Mouse (Mus musculus) C2C12 (cell line): ENCODE data around the gene Pnpla2.

Experiments used
- CEBPB ChIP-seq: IDR thresholded peaks from one replicate; pipeline ENCODE4 v1.6.1; 2011; ENCODE audit warnings: low read depth, mild to moderate bottlenecking, control low read depth, moderate library complexity
- CTCF ChIP-seq: IDR thresholded peaks from one replicate; pipeline ENCODE4 v1.5.1; 2011; ENCODE audit not compliant: control insufficient read depth, insufficient read depth, insufficient read length
- MYOD1 ChIP-seq: IDR thresholded peaks from one replicate; pipeline ENCODE4 v1.6.1; 2011; ENCODE audit warnings: low read depth; ENCODE audit not compliant: control insufficient read depth, insufficient read length

GRCm38 (mm10) chr7:141431434-141432185 is 23.4 kb upstream of the Pnpla2 start:
- no peak for TF ChIP-seq MYOD1
- TF ChIP-seq CTCF = no peak
- TF ChIP-seq CEBPB = no peak
